Comparison of ENCODE assay signal across 11 mouse cellular contexts in the genomic region with DNA sequence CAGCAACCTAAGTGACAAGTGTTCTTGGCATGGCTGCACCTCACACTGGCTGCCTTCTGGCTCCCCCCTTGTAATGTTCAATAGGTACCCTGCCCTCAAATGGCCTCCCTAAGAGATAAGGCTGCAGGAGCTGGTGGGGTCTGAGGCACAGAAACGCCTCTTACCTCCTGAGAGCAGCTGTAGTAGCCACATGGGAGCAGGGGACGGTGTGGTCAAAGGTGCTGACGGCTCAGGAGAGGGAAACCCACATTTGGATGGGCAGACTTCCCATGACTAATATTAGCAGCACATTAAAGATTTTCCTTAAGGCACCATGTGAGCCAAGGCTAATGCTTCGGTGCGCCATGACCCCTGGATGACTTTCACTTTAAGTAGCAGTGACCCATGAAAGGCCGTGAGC. TPM values are rescaled to one million over a fixed set of nuclear protein-coding genes. Genes with fewer than 3 reads are reported as not detected.
DNase-seq lines count a peak whose midpoint lies in the region; ATAC-seq and TF ChIP-seq lines count a peak whose summit lies in the region.
"Had no signal": no experiment of that assay in that cellular context is flagged by ENCODE, and none has a peak within 500 bp of the region (broad histone marks: within the 10 kb centered on the region; RNA-seq: fewer than 3 reads in every experiment).

No protein-coding gene starts in this region.

- TF ChIP-seq CTCF in left cerebral cortex, adult 2 months (IDR thresholded peaks at IDR 0.05): no peak

- H3K27me3 ChIP-seq in lung, embryonic 16.5 days (ENCODE audit: control insufficient read depth, insufficient read depth, low read depth, low read length): no peaks in the 10 kb centered on the region
- no peaks in the 10 kb centered on the region for H3K27me3 ChIP-seq in heart, embryonic 16.5 days (ENCODE audit: control insufficient read depth, insufficient read depth, low read length)
- H3K27me3 ChIP-seq in liver, embryonic 16.5 days (ENCODE audit: control insufficient read depth, insufficient read depth, low read depth, low read length): no peaks in the 10 kb centered on the region

- peak overlapping the region; percentile 39; the same call in 1 of the 2 replicates for H3K9ac ChIP-seq in lung, embryonic 16.5 days (ENCODE audit: low read length)
- peak overlapping the region; percentile 44; the same call in 1 of the 2 replicates for H3K9ac ChIP-seq in heart, embryonic 16.5 days (ENCODE audit: low read length)
- peak overlapping the region; percentile 52 for H3K9ac ChIP-seq in liver, embryonic 16.5 days (ENCODE audit: low read depth, low read length)
- H3K9ac ChIP-seq: hindbrain, embryonic 13.5 days had no signal

- H3K27ac ChIP-seq in lung, embryonic 16.5 days (ENCODE audit: low read length): peak overlapping the region; percentile 80
- H3K27ac ChIP-seq in heart, embryonic 16.5 days (ENCODE audit: low read length): peak overlapping the region; percentile 88
- H3K27ac ChIP-seq in liver, embryonic 16.5 days (ENCODE audit: low read length): peak overlapping the region; percentile 96
- no peak overlapping the region for H3K27ac ChIP-seq in left cerebral cortex, adult 2 months
- H3K27ac ChIP-seq: hindbrain, embryonic 13.5 days had no signal

- WGBS in lung, embryonic 16.5 days: 20% methylated on average over 6 of the region's 6 CpGs
- 11% methylated on average over 6 of the region's 6 CpGs for WGBS in heart, embryonic 16.5 days
- 34% methylated on average over 6 of the region's 6 CpGs for WGBS in liver, embryonic 16.5 days (ENCODE audit: insufficient replicate concordance)

- peaks cover 36% of the 10 kb centered on the region for H3K4me1 ChIP-seq in lung, embryonic 16.5 days (replicated peaks; ENCODE audit: control insufficient read depth, insufficient read depth, low read length)
- peaks cover 45% of the 10 kb centered on the region for H3K4me1 ChIP-seq in heart, embryonic 16.5 days (ENCODE audit: control insufficient read depth, insufficient read depth, low read length)
- H3K4me1 ChIP-seq in liver, embryonic 16.5 days (ENCODE audit: control insufficient read depth, low read depth, low read length): peaks cover 58% of the 10 kb centered on the region

- intact Hi-C loops in left cerebral cortex, adult 2 months (cut with DNase I): loop anchor here (10.0 kb wide), 1 partner anchor 196 kb away; no protein-coding TSS in a partner anchor

- no peak overlapping the region for H3K4me3 ChIP-seq in lung, embryonic 16.5 days (ENCODE audit: low read length)
- no peak overlapping the region for H3K4me3 ChIP-seq in heart, embryonic 16.5 days (ENCODE audit: low read length)
- H3K4me3 ChIP-seq in liver, embryonic 16.5 days (ENCODE audit: low read depth, low read length): no peak overlapping the region
- no peak overlapping the region for H3K4me3 ChIP-seq in left cerebral cortex, adult 2 months
- H3K4me3 ChIP-seq: hindbrain, embryonic 13.5 days had no signal

- peaks cover 12% of the 10 kb centered on the region for H3K36me3 ChIP-seq in lung, embryonic 16.5 days (ENCODE audit: control insufficient read depth, insufficient read depth, low read length)
- peaks cover 7% of the 10 kb centered on the region for H3K36me3 ChIP-seq in heart, embryonic 16.5 days (ENCODE audit: control insufficient read depth, insufficient read depth)
- no peaks in the 10 kb centered on the region for H3K36me3 ChIP-seq in liver, embryonic 16.5 days (ENCODE audit: control insufficient read depth, insufficient read depth)
- H3K36me3 ChIP-seq: hindbrain, embryonic 13.5 days had no signal

- no peak for ATAC-seq in lung, embryonic 16.5 days (ENCODE audit: low read depth)
- ATAC-seq in heart, embryonic 16.5 days (replicated peaks; ENCODE audit: extremely low read depth, insufficient read depth, low FRiP score): peak; percentile 51
- ATAC-seq in liver, embryonic 16.5 days (ENCODE audit: low read depth): no peak

- DNase-seq in gastrocnemius, adult 18-20 months (ENCODE audit: low spot score): peak; percentile 42
- no peak for DNase-seq in gastrocnemius, postnatal 10 days
- DNase-seq in lung, postnatal 36 days: no peak
- DNase-seq in left cerebral cortex, adult 2 months (ENCODE audit: extremely low spot score in 1 of 2, low spot score in 2 of 2): no peak
- DNase-seq in layer of hippocampus, adult 9-11 months: no peak

- H3K9me3 ChIP-seq in lung, embryonic 16.5 days (ENCODE audit: control insufficient read depth, low read length): no peaks in the 10 kb centered on the region
- no peaks in the 10 kb centered on the region for H3K9me3 ChIP-seq in heart, embryonic 16.5 days (replicated peaks; ENCODE audit: control insufficient read depth, low read length)
- no peaks in the 10 kb centered on the region for H3K9me3 ChIP-seq in liver, embryonic 16.5 days (replicated peaks; ENCODE audit: control insufficient read depth, low read length)
- H3K9me3 ChIP-seq: hindbrain, embryonic 13.5 days had no signal

- H3K4me2 ChIP-seq in lung, embryonic 16.5 days (ENCODE audit: low read depth, low read length): no peak overlapping the region; the same call in 1 of the 2 replicates
- H3K4me2 ChIP-seq in heart, embryonic 16.5 days (ENCODE audit: low read depth, low read length): peak overlapping the region; percentile 35
- H3K4me2 ChIP-seq in liver, embryonic 16.5 days (ENCODE audit: low read depth, low read length): peak overlapping the region; percentile 46
- H3K4me2 ChIP-seq: hindbrain, embryonic 13.5 days had no signal

RNA-seq across cellular contexts. Expression of a gene that starts 17.3 kb away (rescaled TPM):
- 1 to 10 TPM; 2.5 to 5.3 TPM for total RNA-seq in gastrocnemius, adult 18-20 months (2021)
- total RNA-seq in gastrocnemius, postnatal 10 days (2021): 10 to 100 TPM; 10.3 to 15.1 TPM
- 18.2 and 18.5 TPM in 2 replicates for polyA plus RNA-seq in lung, embryonic 16.5 days (2015; fragmentation: Nextera tagmentation; extraction: Ambion mirVana)
- 17.4 and 19.8 TPM in 2 replicates for polyA plus RNA-seq in heart, embryonic 16.5 days (2015; fragmentation: Nextera tagmentation; extraction: Ambion mirVana)
- polyA plus RNA-seq in liver, embryonic 16.5 days (2015; fragmentation: Nextera tagmentation; extraction: Ambion mirVana): 1.4 and 1.6 TPM in 2 replicates
- total RNA-seq in left cerebral cortex, adult 2 months (2021): 1 to 10 TPM; 1.6 to 2.0 TPM

RNA-seq across cellular contexts. Expression of a gene that starts 22.9 kb away (rescaled TPM):
- not detected for total RNA-seq in gastrocnemius, adult 18-20 months (2021)
- under 1 TPM; 0.07 to 0.09 TPM for total RNA-seq in gastrocnemius, postnatal 10 days (2021)
- 0.15 and 0.73 TPM in 2 replicates for polyA plus RNA-seq in lung, embryonic 16.5 days (2015; fragmentation: Nextera tagmentation; extraction: Ambion mirVana)
- polyA plus RNA-seq in heart, embryonic 16.5 days (2015; fragmentation: Nextera tagmentation; extraction: Ambion mirVana): 0.71 and 1.4 TPM in 2 replicates
- polyA plus RNA-seq in liver, embryonic 16.5 days (2015; fragmentation: Nextera tagmentation; extraction: Ambion mirVana): 0.37 and 0.39 TPM in 2 replicates
- total RNA-seq in left cerebral cortex, adult 2 months (2021): not detected
- total RNA-seq: left cerebral cortex, postnatal 36 days; midbrain, postnatal 0 days had no signal
- polyA plus RNA-seq: hindbrain, embryonic 13.5 days had no signal

RNA-seq across cellular contexts. Expression of a gene that starts 24.5 kb away (rescaled TPM):
- 1 to 10 TPM; 3.3 to 7.2 TPM for total RNA-seq in gastrocnemius, adult 18-20 months (2021)
- total RNA-seq in gastrocnemius, postnatal 10 days (2021): 10 to 100 TPM; 11.4 TPM
- polyA plus RNA-seq in lung, embryonic 16.5 days (2015; fragmentation: Nextera tagmentation; extraction: Ambion mirVana): 49.4 and 49.7 TPM in 2 replicates
- 28.9 and 33.7 TPM in 2 replicates for polyA plus RNA-seq in heart, embryonic 16.5 days (2015; fragmentation: Nextera tagmentation; extraction: Ambion mirVana)
- polyA plus RNA-seq in liver, embryonic 16.5 days (2015; fragmentation: Nextera tagmentation; extraction: Ambion mirVana): 7.8 and 9.4 TPM in 2 replicates
- total RNA-seq in left cerebral cortex, adult 2 months (2021): 10 to 100 TPM; 17.6 to 19.2 TPM

RNA-seq across cellular contexts. Expression of a gene that starts 43.4 kb away (rescaled TPM):
- 10 to 100 TPM; 48.9 to 56.7 TPM for total RNA-seq in gastrocnemius, adult 18-20 months (2021)
- total RNA-seq in gastrocnemius, postnatal 10 days (2021): 10 to 100 TPM; 37.6 to 43.6 TPM
- 150 and 157 TPM in 2 replicates for polyA plus RNA-seq in lung, embryonic 16.5 days (2015; fragmentation: Nextera tagmentation; extraction: Ambion mirVana)
- polyA plus RNA-seq in heart, embryonic 16.5 days (2015; fragmentation: Nextera tagmentation; extraction: Ambion mirVana): 123 and 134 TPM in 2 replicates
- 65.7 and 67.0 TPM in 2 replicates for polyA plus RNA-seq in liver, embryonic 16.5 days (2015; fragmentation: Nextera tagmentation; extraction: Ambion mirVana)
- total RNA-seq in left cerebral cortex, adult 2 months (2021): 10 to 100 TPM; 72.1 to 79.8 TPM
